ENCODE assay signal across 8 mouse cellular contexts in genomic region chrX:160390464-160390956, GRCm38 (mm10). TPM values are rescaled to one million over a fixed set of nuclear protein-coding genes. Genes with fewer than 3 reads are reported as not detected.
DNase-seq lines count a peak whose midpoint lies in the region; ATAC-seq lines count a peak whose summit lies in the region.

Gene Adgrg2 (plus strand): TSS chrX:160390690.

- ATAC-seq in forebrain, embryonic 14.5 days, result peak; percentile 89
- peak; percentile 70 for ATAC-seq in hindbrain, embryonic 14.5 days (ENCODE audit: low FRiP score)
- 0 out of 2 replicates have a peak, but pooled peaks have one; percentile 40 for ATAC-seq in liver, embryonic 15.5 days (ENCODE audit: insufficient read depth)
- ATAC-seq in neural tube, embryonic 15.5 days (ENCODE audit: low FRiP score), result peak; percentile 77
- ATAC-seq in erythroid progenitor cell, adult 5-6 weeks (replicated peaks; ENCODE audit: low FRiP score, poor library complexity, severe bottlenecking), result no peak

- H3K9me3 ChIP-seq in forebrain, embryonic 14.5 days (replicated peaks; ENCODE audit: control insufficient read depth, low read length), result no peaks in the 10 kb centered on the region
- no peaks in the 10 kb centered on the region for H3K9me3 ChIP-seq in hindbrain, embryonic 14.5 days (ENCODE audit: control insufficient read depth, low read length)
- no peaks in the 10 kb centered on the region for H3K9me3 ChIP-seq in liver, embryonic 15.5 days (replicated peaks)
- H3K9me3 ChIP-seq in neural tube, embryonic 15.5 days (replicated peaks), result no peaks in the 10 kb centered on the region

- 19% methylated on average over 39 of the region's 42 CpGs for WGBS in forebrain, embryonic 14.5 days
- 14% methylated on average over 37 of the region's 42 CpGs for WGBS in hindbrain, embryonic 14.5 days
- WGBS in liver, embryonic 15.5 days (ENCODE audit: insufficient replicate concordance), result 14% methylated on average over 41 of the region's 42 CpGs
- 13% methylated on average over 27 of the region's 42 CpGs for WGBS in neural tube, embryonic 15.5 days

- H3K4me1 ChIP-seq in forebrain, embryonic 14.5 days (ENCODE audit: control insufficient read depth, insufficient read depth, low read length), result no peaks in the 10 kb centered on the region
- H3K4me1 ChIP-seq in hindbrain, embryonic 14.5 days (replicated peaks; ENCODE audit: control insufficient read depth, insufficient read depth, low read length), result no peaks in the 10 kb centered on the region
- H3K4me1 ChIP-seq in liver, embryonic 15.5 days (replicated peaks), result no peaks in the 10 kb centered on the region
- H3K4me1 ChIP-seq in neural tube, embryonic 15.5 days, result no peaks in the 10 kb centered on the region

- H3K27ac ChIP-seq in forebrain, embryonic 14.5 days (ENCODE audit: low read depth, low read length), result no peak within 1 kb of the TSS
- no peak within 1 kb of the TSS for H3K27ac ChIP-seq in hindbrain, embryonic 14.5 days
- H3K27ac ChIP-seq in liver, embryonic 15.5 days (replicated peaks), result no peak within 1 kb of the TSS
- no peak within 1 kb of the TSS for H3K27ac ChIP-seq in neural tube, embryonic 15.5 days (replicated peaks)

- H3K4me2 ChIP-seq in forebrain, embryonic 14.5 days (ENCODE audit: low read length), result peak within 1 kb of the TSS; percentile 68
- peak within 1 kb of the TSS; percentile 68 for H3K4me2 ChIP-seq in hindbrain, embryonic 14.5 days (replicated peaks)
- H3K4me2 ChIP-seq in liver, embryonic 15.5 days, result peak within 1 kb of the TSS; percentile 61
- H3K4me2 ChIP-seq in neural tube, embryonic 15.5 days, result peak within 1 kb of the TSS; percentile 77

- peak within 1 kb of the TSS; percentile 57 for H3K9ac ChIP-seq in forebrain, embryonic 14.5 days (ENCODE audit: low read length)
- H3K9ac ChIP-seq in hindbrain, embryonic 14.5 days, result peak within 1 kb of the TSS; percentile 59
- H3K9ac ChIP-seq in liver, embryonic 15.5 days, result no peak within 1 kb of the TSS
- peak within 1 kb of the TSS; percentile 48 for H3K9ac ChIP-seq in neural tube, embryonic 15.5 days (replicated peaks)

- H3K36me3 ChIP-seq in forebrain, embryonic 14.5 days (ENCODE audit: control insufficient read depth, insufficient read depth, low read length), result no peaks in the 10 kb centered on the region
- H3K36me3 ChIP-seq in hindbrain, embryonic 14.5 days (replicated peaks; ENCODE audit: control insufficient read depth, insufficient read depth), result no peaks in the 10 kb centered on the region
- no peaks in the 10 kb centered on the region for H3K36me3 ChIP-seq in liver, embryonic 15.5 days (replicated peaks)
- no peaks in the 10 kb centered on the region for H3K36me3 ChIP-seq in neural tube, embryonic 15.5 days

- peak; percentile 19 to 34 for DNase-seq in cerebellum, postnatal 10 days
- DNase-seq in cerebellum, adult 11 months, result no peak
- peak; percentile 52 for DNase-seq in Muller cell, postnatal 12 days (ENCODE audit: inconsistent ontology term)
- DNase-seq in forebrain, embryonic 14.5 days (ENCODE audit: low spot score), result peak; percentile 3
- DNase-seq in hindbrain, embryonic 14.5 days (ENCODE audit: low spot score), result no peak

- peak within 1 kb of the TSS; percentile 43 for H3K4me3 ChIP-seq in forebrain, embryonic 14.5 days (ENCODE audit: low read depth, low read length)
- H3K4me3 ChIP-seq in hindbrain, embryonic 14.5 days (replicated peaks; ENCODE audit: low read length), result peak within 1 kb of the TSS; percentile 48
- H3K4me3 ChIP-seq in liver, embryonic 15.5 days (replicated peaks), result peak within 1 kb of the TSS; percentile 39
- peak within 1 kb of the TSS; percentile 48 for H3K4me3 ChIP-seq in neural tube, embryonic 15.5 days (replicated peaks)

- no peaks in the 10 kb centered on the region for H3K27me3 ChIP-seq in forebrain, embryonic 14.5 days (replicated peaks; ENCODE audit: control insufficient read depth, insufficient read depth, low read length)
- peaks cover 25% of the 10 kb centered on the region; the same call in 1 of the 2 replicates for H3K27me3 ChIP-seq in hindbrain, embryonic 14.5 days (ENCODE audit: control insufficient read depth, insufficient read depth, low read length)
- peaks cover 31% of the 10 kb centered on the region for H3K27me3 ChIP-seq in liver, embryonic 15.5 days
- peaks cover 26% of the 10 kb centered on the region for H3K27me3 ChIP-seq in neural tube, embryonic 15.5 days (replicated peaks)

RNA-seq across cellular contexts. Expression of gene Adgrg2, which starts in this region (rescaled TPM):
- 0.69 and 0.85 TPM in 2 replicates for polyA plus RNA-seq in forebrain, embryonic 14.5 days (2014; fragmentation: Nextera tagmentation; extraction: Ambion mirVana)
- polyA plus RNA-seq in hindbrain, embryonic 14.5 days (2014; fragmentation: Nextera tagmentation; extraction: Ambion mirVana), result 1.6 and 2.1 TPM in 2 replicates
- polyA plus RNA-seq in liver, embryonic 15.5 days (2015; fragmentation: Nextera tagmentation; extraction: Ambion mirVana), result 0.15 and 0.20 TPM in 2 replicates
- polyA plus RNA-seq in neural tube, embryonic 15.5 days (2015; fragmentation: Nextera tagmentation; extraction: Ambion mirVana), result 3.0 and 4.5 TPM in 2 replicates
- total RNA-seq in erythroid progenitor cell, adult 5-6 weeks (2015; ENCODE audit: low replicate concordance), result not detected in 2 replicates
- total RNA-seq in erythroid progenitor cell, adult 5-6 weeks (2017; ENCODE audit: low replicate concordance), result not detected in 2 replicates

Comparison
In these comparisons a context has a peak if more than half of its experiments do, and no peak if none do; other contexts are left out.
1. DNase-seq: peak in cerebellum, postnatal 10 days (2 of 2) and Muller cell, postnatal 12 days (single experiment); none in cerebellum, adult 11 months (single experiment) and hindbrain, embryonic 14.5 days (single experiment).
2. Peak in DNase-seq, ATAC-seq, H3K4me3 ChIP-seq, H3K9ac ChIP-seq and H3K4me2 ChIP-seq in forebrain, embryonic 14.5 days; RNA of the gene not detected or under 1 TPM.
3. Peak in ATAC-seq, H3K4me3 ChIP-seq and H3K4me2 ChIP-seq in liver, embryonic 15.5 days; RNA of the gene not detected or under 1 TPM.
4. Peak in every context shown above with its lines, with median percentiles within 50 percentile points of each other: H3K4me2 ChIP-seq and H3K4me3 ChIP-seq.